Mouse (Mus musculus) adrenal gland, postnatal 36 days (tissue): ENCODE data around the gene D13Ertd608e. TPM values are rescaled to one million over a fixed set of nuclear protein-coding genes. Genes with fewer than 3 reads are reported as not detected.
A peak's percentile ranks its signal among the peaks of the same experiment; 100 is the strongest.
"Not testable (repeated sequence)": the region's sequence is repeated elsewhere in the genome, so short reads cannot be mapped to it uniquely, and the experiment has no call there.

ENCODE experiments used
- DNase-seq, 2 experiments: peaks; one replicate each; pipeline ENCODE4 v3.0.0; 2021; ENCODE audit warnings: mixed read lengths in 1 of 2
- long read RNA-seq, 2 experiments: library from polyadenylated mRNA; stranded (forward); transcript quantifications; one replicate each; pipeline ENCODE4 v2.0.0; 2021; ENCODE audit warnings: borderline sequencing depth in 2 of 2
- total RNA-seq, 2 experiments: library from RNA; stranded (reverse); gene quantifications; 2 replicates each; pipeline ENCODE4 v1.2.3; 2021

Gene D13Ertd608e
- total RNA-seq: not detected
- long read RNA-seq, experiment 1: 0 reads
- long read RNA-seq, experiment 2: 0 reads

- peak; percentile 57 to 63 for DNase-seq
These were observed at the start of gene D13Ertd608e for GRCm38 (mm10) chr13:119835320-119836056. TSS of gene D13Ertd608e (plus strand) at chr13:119836006.

GRCm38 (mm10) chr13:119789851-119790717 lies 45.7 kb upstream of the D13Ertd608e start:
- peak; percentile 67 to 80 for DNase-seq

GRCm38 (mm10) chr13:119790761-119791579 lies 44.8 kb upstream of the D13Ertd608e start, which contains the start of gene Zfp131:
TSS of gene Zfp131 (minus strand) at chr13:119790889.
- DNase-seq: peak; percentile 97 to 99

GRCm38 (mm10) chr13:119791580-119792135 lies 44.1 kb upstream of the D13Ertd608e start:
- DNase-seq: peak in 1 of 2 experiments; percentile 14

- DNase-seq: no peak
These were observed 42.9 kb upstream of the D13Ertd608e start for GRCm38 (mm10) chr13:119792791-119793404.

GRCm38 (mm10) chr13:119797656-119798055 lies 38.1 kb upstream of the D13Ertd608e start:
- no peak for DNase-seq

- DNase-seq: no peak
These were observed 26.9 kb upstream of the D13Ertd608e start for GRCm38 (mm10) chr13:119808937-119809336.

- DNase-seq: no peak
These were observed 25.8 kb upstream of the D13Ertd608e start for GRCm38 (mm10) chr13:119810031-119810430.

- DNase-seq: no peak
These were observed 19.0 kb upstream of the D13Ertd608e start for GRCm38 (mm10) chr13:119816798-119817197.

GRCm38 (mm10) chr13:119817579-119818206 lies 18.1 kb upstream of the D13Ertd608e start:
- DNase-seq: no peak

- not testable (repeated sequence) for DNase-seq
These were observed 5.7 kb upstream of the D13Ertd608e start, which contains the start of gene AF067063 for GRCm38 (mm10) chr13:119830116-119830515. TSS of gene AF067063 (minus strand) at chr13:119830216.

- peak; percentile 9 to 16 for DNase-seq
These were observed 562 bp downstream of the D13Ertd608e start for GRCm38 (mm10) chr13:119836324-119836811.

GRCm38 (mm10) chr13:119837719-119838337 lies 2.0 kb downstream of the D13Ertd608e start:
- DNase-seq: peak; percentile 61

GRCm38 (mm10) chr13:119839982-119840381 lies 4.2 kb downstream of the D13Ertd608e start:
- not testable (repeated sequence) for DNase-seq

- DNase-seq: not testable (repeated sequence)
These were observed 26.6 kb downstream of the D13Ertd608e start for GRCm38 (mm10) chr13:119862399-119862798.

GRCm38 (mm10) chr13:119864395-119864999 lies 28.7 kb downstream of the D13Ertd608e start:
- DNase-seq: not testable (repeated sequence)

- peak in 1 of 2 experiments; percentile 11 for DNase-seq
These were observed 51.1 kb downstream of the D13Ertd608e start for GRCm38 (mm10) chr13:119886896-119887295.

GRCm38 (mm10) chr13:119894685-119895084 lies 58.9 kb downstream of the D13Ertd608e start, which contains the start of gene Tcstv1:
TSS of gene Tcstv1 (minus strand) at chr13:119894785.
- DNase-seq: not testable (repeated sequence)
